Mouse (Mus musculus) lung, postnatal 0 days (tissue): ENCODE measurements around the gene Hist1h4i.

ENCODE experiments used
- CTCF ChIP-seq: IDR thresholded peaks from 2 replicates; pipeline ENCODE4 v1.5.1; 2016; ENCODE audit warnings: antibody characterized with exemption, mild to moderate bottlenecking
- EP300 ChIP-seq: IDR thresholded peaks from 2 replicates; pipeline ENCODE4 v1.6.1; 2016; ENCODE audit warnings: antibody characterized with exemption, mild to moderate bottlenecking, control low read depth

GRCm38 (mm10) chr13:22001346-22001745, 39.8 kb downstream of the Hist1h4i start:
- no peak for TF ChIP-seq CTCF
- TF ChIP-seq EP300: no peak
